Mouse (Mus musculus): Measurements from ENCODE around the gene Smim6. TPM values are rescaled to one million over a fixed set of nuclear protein-coding genes. Genes with fewer than 3 reads are reported as not detected.

The Smim6 gene
- total and polyA plus RNA-seq, 2 experiments from 2014 or later = 0.27 TPM; not detected in 1

GRCm38 (mm10) chr11:115900561-115901337, 11.1 kb upstream of the Smim6 start:
- Histone ChIP-seq H3K4me2 (ENCODE audit: low read depth) (no peak overlapping the region), H3K9ac (no peak overlapping the region), H3K36me3 (ENCODE audit: insufficient read depth) (no peaks in the 10 kb centered on the region), H3K27ac (ENCODE audit: low read depth, low read length) (no peak overlapping the region), H3K27me3 (ENCODE audit: insufficient read depth, low read length) (no peaks in the 10 kb centered on the region), H3K4me1 (ENCODE audit: insufficient read depth) (no peaks in the 10 kb centered on the region), H3K9me3 (ENCODE audit: low read length) (no peaks in the 10 kb centered on the region), H3K4me3 (ENCODE audit: low read depth, low read length) (no peak overlapping the region)
- 81% methylated on average over 8 of the region's 8 CpGs for WGBS
- no peak for TF ChIP-seq CTCF (IDR thresholded peaks at IDR 0.05; ENCODE audit: low read depth)
- ATAC-seq (no peak), DNase-seq (no peak)

GRCm38 (mm10) chr11:115901338-115902161, 10.3 kb upstream of the Smim6 start:
- DNase-seq = no peak
- Histone ChIP-seq H3K36me3 (ENCODE audit: insufficient read depth) (no peaks in the 10 kb centered on the region), H3K4me3 (ENCODE audit: low read depth, low read length) (no peak overlapping the region), H3K27me3 (ENCODE audit: insufficient read depth, low read length) (no peaks in the 10 kb centered on the region), H3K4me1 (ENCODE audit: insufficient read depth) (no peaks in the 10 kb centered on the region), H3K9ac (no peak overlapping the region), H3K9me3 (ENCODE audit: low read length) (no peaks in the 10 kb centered on the region), H3K27ac (ENCODE audit: low read depth, low read length) (no peak overlapping the region), H3K4me2 (ENCODE audit: low read depth) (no peak overlapping the region)
- no peak for ATAC-seq
- no peak for TF ChIP-seq CTCF (IDR thresholded peaks at IDR 0.05; ENCODE audit: low read depth)
- 91% methylated on average over 9 of the region's 9 CpGs for WGBS

DNA sequence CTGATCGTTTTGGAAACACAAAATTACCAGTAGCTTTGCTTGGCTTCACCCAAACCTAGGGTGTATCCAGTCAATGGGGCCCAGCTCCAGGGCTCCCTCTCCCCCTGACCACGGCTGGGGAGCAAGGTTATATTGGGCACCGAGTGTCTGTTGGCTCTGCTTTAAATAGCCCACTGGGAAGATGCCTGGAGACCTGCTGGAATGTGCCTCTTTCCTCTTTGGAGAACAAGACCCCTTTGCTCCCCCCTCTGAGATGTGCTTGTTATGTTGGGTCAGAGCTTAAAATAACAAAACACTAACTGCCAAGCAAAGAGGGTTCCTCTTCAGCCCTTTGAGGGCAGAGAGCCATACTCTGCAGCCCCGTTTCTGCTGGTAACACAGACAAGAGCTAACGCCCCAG, 9.6 kb upstream of the Smim6 start:
- Histone ChIP-seq H3K4me2 (ENCODE audit: low read depth) (no peak overlapping the region), H3K4me3 (ENCODE audit: low read depth, low read length) (no peak overlapping the region), H3K9me3 (ENCODE audit: low read length) (no peaks in the 10 kb centered on the region), H3K4me1 (ENCODE audit: insufficient read depth) (no peaks in the 10 kb centered on the region), H3K36me3 (ENCODE audit: insufficient read depth) (no peaks in the 10 kb centered on the region), H3K27ac (ENCODE audit: low read depth, low read length) (no peak overlapping the region), H3K27me3 (ENCODE audit: insufficient read depth, low read length) (no peaks in the 10 kb centered on the region), H3K9ac (no peak overlapping the region)
- WGBS = 84% methylated on average over 5 of the region's 5 CpGs
- ATAC-seq (no peak), DNase-seq (no peak)
- TF ChIP-seq CTCF (IDR thresholded peaks at IDR 0.05; ENCODE audit: low read depth) = no peak

GRCm38 (mm10) chr11:115902831-115903230, 9.0 kb upstream of the Smim6 start:
- no peak overlapping the region for H3K27ac ChIP-seq (ENCODE audit: low read depth, low read length)
- ATAC-seq (no peak), DNase-seq (no peak)
- H3K4me1 ChIP-seq (ENCODE audit: insufficient read depth) = no peaks in the 10 kb centered on the region
- no peak for TF ChIP-seq CTCF (IDR thresholded peaks at IDR 0.05; ENCODE audit: low read depth)
- H3K9ac ChIP-seq = no peak overlapping the region
- no peak overlapping the region for H3K4me2 ChIP-seq (ENCODE audit: low read depth)
- H3K4me3 ChIP-seq (ENCODE audit: low read depth, low read length) = no peak overlapping the region
- 80% methylated on average over 1 of the region's 1 CpGs for WGBS
- H3K36me3 ChIP-seq (ENCODE audit: insufficient read depth) = no peaks in the 10 kb centered on the region
- H3K27me3 ChIP-seq (ENCODE audit: insufficient read depth, low read length) = no peaks in the 10 kb centered on the region
- H3K9me3 ChIP-seq (ENCODE audit: low read length) = no peaks in the 10 kb centered on the region

GRCm38 (mm10) chr11:115903384-115904230, 8.2 kb upstream of the Smim6 start:
- H3K4me1 ChIP-seq (ENCODE audit: insufficient read depth) = no peaks in the 10 kb centered on the region
- TF ChIP-seq CTCF (IDR thresholded peaks at IDR 0.05; ENCODE audit: low read depth) = no peak
- DNase-seq (no peak), ATAC-seq (no peak)
- no peak overlapping the region for H3K27ac ChIP-seq (ENCODE audit: low read depth, low read length)
- H3K27me3 ChIP-seq (ENCODE audit: insufficient read depth, low read length) = no peaks in the 10 kb centered on the region
- H3K9me3 ChIP-seq (ENCODE audit: low read length) = no peaks in the 10 kb centered on the region
- no peak overlapping the region for H3K4me3 ChIP-seq (ENCODE audit: low read depth, low read length)
- 0 out of 2 replicates have a peak, but pooled peaks cover under 1% of the 10 kb centered on the region for H3K36me3 ChIP-seq (ENCODE audit: insufficient read depth)
- 89% methylated on average over 11 of the region's 11 CpGs for WGBS
- no peak overlapping the region for H3K4me2 ChIP-seq (ENCODE audit: low read depth)
- no peak overlapping the region for H3K9ac ChIP-seq

DNA sequence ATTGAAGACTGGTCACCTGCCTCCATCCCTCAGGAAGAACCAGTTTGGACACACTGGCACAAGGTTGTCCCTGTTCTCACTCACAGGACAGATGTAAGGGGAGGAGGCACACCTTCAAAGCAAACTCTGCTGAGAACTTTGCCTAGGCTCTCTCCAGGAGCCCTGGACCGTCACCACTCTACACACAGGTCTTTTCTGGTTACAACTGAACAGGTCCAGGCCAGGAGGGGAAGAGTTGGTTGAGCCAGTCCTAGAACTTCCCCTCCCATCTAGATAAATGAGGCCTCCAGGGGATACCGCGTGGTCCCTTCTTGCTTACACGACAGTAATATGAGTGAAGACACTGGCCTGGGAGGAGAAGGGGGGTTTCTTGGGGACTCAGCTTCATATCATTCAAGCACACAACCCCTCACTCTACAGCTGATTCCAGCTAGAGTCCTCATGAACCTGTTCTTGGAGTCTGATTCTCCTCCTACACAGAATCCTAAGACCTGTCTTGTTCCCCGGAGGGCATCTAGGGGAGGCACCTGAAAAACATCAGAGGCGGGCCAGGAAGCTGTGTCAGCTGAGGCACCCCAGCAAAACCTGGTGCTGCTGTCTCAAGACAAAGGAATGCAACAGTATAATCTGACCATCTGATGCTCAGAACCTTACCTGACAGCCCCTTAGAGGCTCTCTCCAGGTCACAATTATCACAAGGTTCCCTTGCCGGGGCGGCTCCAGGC, 7.4 kb upstream of the Smim6 start:
- Histone ChIP-seq H3K36me3 (ENCODE audit: insufficient read depth) (0 out of 2 replicates have a peak, but pooled peaks cover 3% of the 10 kb centered on the region), H3K4me2 (ENCODE audit: low read depth) (no peak overlapping the region), H3K27me3 (ENCODE audit: insufficient read depth, low read length) (no peaks in the 10 kb centered on the region), H3K4me3 (ENCODE audit: low read depth, low read length) (no peak overlapping the region), H3K9me3 (ENCODE audit: low read length) (no peaks in the 10 kb centered on the region), H3K4me1 (ENCODE audit: insufficient read depth) (no peaks in the 10 kb centered on the region), H3K27ac (ENCODE audit: low read depth, low read length) (no peak overlapping the region), H3K9ac (no peak overlapping the region)
- DNase-seq (no peak), ATAC-seq (no peak)
- no peak for TF ChIP-seq CTCF (IDR thresholded peaks at IDR 0.05; ENCODE audit: low read depth)
- 87% methylated on average over 8 of the region's 8 CpGs for WGBS
